Mouse (Mus musculus) heart, adult 18-20 months (tissue): ENCODE results near the gene Gm28635. TPM values are rescaled to one million over a fixed set of nuclear protein-coding genes. Genes with fewer than 3 reads are reported as not detected.

Experiments
- DNase-seq, 2 experiments: peaks; one replicate each; pipeline ENCODE4 v3.0.0; 2021 to 2022; ENCODE audit warnings: mixed read lengths in 1 of 2
- total RNA-seq, 2 experiments: library from RNA; stranded (reverse); gene quantifications; 2 replicates each; pipeline ENCODE4 v1.2.3; 2021

Gene Gm28635
- total RNA-seq, 2 experiments from 2014 or later, result 5.4 to 10.0 TPM

GRCm38 (mm10) chr2:84637452-84638165, 40.2 kb downstream of the Gm28635 start:
- DNase-seq, result peak in 1 of 2 experiments; percentile 65

- DNase-seq, result peak; percentile 74 to 80
These were observed 41.6 kb downstream of the Gm28635 start for GRCm38 (mm10) chr2:84636231-84636741.

DNA sequence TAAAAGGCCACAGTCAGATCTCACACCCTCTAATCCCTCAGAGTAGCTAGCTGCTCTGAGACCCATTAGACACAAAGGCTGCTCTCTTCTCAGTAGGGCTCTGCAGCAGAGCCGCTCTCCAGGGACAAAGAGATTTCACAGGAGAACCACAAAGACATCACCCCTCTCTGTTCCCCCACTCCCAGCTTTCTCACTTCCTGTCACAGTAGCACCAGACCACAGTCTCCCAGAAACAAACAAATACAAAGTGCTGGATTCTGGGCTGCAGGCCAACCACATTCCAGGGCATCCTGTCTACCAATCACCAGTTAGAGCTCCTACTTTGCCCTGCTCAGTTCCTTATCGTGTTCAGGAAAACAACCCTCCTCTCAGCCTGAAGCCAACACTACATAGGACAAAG, 42.2 kb downstream of the Gm28635 start:
- DNase-seq, result peak; percentile 96 to 97

GRCm38 (mm10) chr2:84634934-84635482, 42.8 kb downstream of the Gm28635 start:
- DNase-seq, result peak in 1 of 2 experiments; percentile 62

DNA sequence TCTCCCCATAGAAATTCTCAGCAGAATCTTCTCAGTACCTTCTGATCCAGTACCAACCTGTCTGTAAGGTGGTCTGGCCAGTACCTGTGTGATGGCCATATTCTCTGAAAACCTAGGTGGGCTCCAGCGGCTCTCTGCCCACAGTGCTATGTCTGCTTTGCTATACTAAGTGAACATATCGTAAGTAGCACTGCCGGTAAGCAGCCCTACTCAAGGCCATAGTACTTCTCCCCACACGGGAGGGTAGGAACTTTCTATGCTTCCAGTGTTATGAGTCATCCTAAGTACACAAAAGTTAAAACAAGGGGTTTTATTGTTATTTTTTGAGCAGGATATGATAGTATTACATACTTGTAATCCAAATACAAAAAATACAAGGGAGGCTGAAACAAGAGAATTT, 43.8 kb downstream of the Gm28635 start:
- peak in 1 of 2 experiments; percentile 48 for DNase-seq

DNA sequence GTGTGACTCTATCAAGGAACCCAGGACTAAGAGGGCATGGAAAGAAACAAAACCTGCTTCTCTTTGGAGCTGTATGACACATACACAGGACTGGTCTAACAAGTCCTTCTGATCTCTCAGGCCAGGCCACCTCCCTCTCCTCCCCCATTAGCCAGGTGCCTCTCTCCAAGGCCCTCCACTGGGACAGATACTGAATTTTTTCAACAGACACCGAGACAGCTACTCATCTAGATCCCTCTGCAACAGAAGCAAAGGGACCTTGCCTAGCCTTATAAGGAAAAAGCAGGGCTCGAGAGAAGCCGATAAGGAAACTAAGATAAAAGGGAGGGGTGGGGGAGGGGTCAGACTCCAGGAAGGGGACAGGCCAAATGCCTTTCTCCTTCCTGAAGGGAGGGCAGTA, 44.8 kb downstream of the Gm28635 start:
- peak in 1 of 2 experiments; percentile 64 for DNase-seq

- DNase-seq, result no peak
These were observed 45.8 kb downstream of the Gm28635 start for GRCm38 (mm10) chr2:84632001-84632400.

- no peak for DNase-seq
These were observed 50.8 kb downstream of the Gm28635 start for GRCm38 (mm10) chr2:84627036-84627435.

GRCm38 (mm10) chr2:84626366-84626975, 51.4 kb downstream of the Gm28635 start:
- no peak for DNase-seq

DNA sequence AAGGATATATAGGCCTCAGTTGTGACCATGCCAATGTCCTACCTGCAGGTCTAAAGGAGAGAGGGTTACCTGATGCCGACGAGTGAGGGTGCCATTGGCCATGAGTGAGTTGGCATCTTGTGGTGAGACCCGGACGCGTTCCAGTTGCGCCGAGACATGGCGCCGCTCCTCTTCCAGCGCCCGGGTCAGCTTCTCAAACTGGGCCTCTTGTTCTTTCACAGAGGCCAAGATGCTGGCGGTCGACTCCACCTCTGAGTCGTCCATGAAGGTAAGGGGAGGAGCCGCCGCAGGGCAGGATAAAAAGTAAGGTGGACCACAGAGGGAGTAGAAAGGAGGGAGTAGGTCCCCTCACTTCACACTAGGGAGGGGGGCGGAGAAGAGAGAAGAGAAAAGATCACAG, 53.6 kb downstream of the Gm28635 start:
- DNase-seq, result no peak

DNA sequence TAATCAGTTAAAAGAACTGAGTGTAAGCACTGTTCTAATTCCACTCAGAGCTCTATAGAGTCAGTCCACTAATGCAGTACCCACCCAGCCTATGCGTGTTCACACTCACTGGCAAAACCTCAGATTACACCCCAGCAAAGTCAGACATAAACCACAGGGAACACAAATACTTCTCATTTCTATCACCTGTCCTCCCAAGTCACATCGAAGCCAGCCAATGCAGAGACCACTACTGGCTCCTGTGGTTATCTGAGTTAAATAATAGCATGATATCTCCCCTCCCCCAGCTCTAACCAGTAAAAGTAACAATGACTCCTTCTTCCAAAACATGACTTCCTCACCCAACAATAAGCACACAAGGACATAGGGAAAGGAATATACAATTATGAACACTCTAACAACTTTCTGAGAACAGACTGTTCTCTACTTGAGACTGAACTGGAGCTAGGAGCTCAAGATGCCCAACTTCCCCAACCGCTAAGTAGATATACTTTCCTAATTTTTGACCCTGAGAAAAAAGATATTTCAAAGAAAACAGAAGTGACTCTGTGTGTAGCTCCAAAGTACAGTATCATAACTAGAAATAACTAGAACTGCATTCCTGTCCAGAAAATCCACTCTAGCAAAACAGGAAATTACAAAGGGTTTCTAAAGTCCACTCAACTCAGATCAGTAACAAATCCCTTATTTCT, 54.3 kb downstream of the Gm28635 start:
- DNase-seq, result no peak

GRCm38 (mm10) chr2:84622668-84623067, 55.2 kb downstream of the Gm28635 start:
- no peak for DNase-seq

DNA sequence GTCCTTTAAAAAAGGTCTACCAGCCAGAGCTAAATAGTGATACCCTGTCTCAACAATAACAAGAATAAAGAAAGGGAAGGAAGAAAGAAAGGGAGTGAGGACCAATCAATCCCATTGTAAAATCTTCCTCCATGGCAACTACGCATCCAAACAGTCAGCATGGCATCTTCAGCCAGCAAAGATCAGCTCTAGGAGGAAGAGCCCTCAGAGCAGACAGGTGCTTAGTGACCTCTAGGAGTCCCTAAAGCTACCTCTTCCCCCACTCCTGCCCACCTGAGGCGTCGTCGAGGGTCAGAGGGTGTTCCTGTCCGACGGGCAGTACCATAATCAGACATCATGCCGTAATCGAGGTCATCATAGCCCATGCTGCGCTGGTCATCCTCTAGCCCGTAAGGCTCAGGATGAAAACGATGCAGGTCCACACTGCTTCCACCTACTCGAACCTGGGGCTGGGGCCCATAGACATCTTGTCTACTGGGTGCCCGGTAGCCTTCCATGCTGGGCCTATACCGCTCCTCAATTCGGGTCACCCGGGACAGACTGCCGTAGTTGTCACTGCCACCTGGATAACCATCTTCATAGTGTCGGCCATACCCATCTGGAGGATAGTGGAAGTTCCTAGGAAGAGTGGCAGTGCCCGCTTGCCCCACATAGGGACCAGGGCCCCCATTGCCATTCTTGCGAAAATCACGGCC, 58.0 kb downstream of the Gm28635 start:
- DNase-seq, result no peak

- DNase-seq, result no peak
These were observed 58.9 kb downstream of the Gm28635 start for GRCm38 (mm10) chr2:84618914-84619313.

DNA sequence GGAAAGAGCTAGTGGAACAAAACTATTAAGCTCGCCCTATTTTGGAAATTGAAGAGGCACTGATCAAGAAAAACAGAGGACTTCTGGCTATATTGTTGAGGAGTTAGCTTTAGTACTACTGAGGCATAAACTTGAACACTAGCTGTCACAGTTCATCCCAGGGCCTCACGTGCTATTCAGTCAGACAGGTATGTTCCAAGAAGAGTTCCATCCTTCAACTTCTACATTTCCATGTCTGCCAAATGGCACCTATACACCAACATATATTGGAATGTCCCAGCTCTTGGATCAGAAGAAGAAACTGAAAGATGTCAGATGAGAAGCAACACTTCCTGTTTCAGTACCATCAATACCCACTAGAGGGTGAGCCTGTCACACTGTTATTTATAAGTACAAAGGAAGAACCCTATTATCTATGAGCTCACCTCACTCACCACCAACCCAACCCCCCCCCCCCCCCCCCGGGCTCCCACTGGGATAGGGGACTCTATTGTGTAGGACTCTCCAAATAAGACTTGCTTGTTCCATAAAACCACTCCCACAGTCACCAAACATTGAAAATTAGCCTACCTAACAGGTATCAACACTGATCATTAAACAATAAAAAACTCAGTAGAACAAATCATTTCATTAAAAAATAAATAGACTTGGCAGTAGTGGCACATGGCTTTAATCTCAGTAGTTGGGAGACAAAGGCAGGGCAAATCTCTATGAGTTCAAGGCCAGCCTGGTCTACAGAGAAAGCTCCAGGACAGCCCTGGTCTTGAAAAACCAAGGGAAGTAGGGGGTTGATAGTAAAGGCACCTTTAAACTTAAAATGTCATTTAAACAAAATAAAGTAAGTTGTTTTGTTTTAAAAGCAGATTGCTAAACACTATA, 60.0 kb downstream of the Gm28635 start:
- peak; percentile 68 to 81 for DNase-seq

- no peak for DNase-seq
These were observed 65.1 kb downstream of the Gm28635 start for GRCm38 (mm10) chr2:84612764-84613163.

GRCm38 (mm10) chr2:84607842-84608241, 70.0 kb downstream of the Gm28635 start:
- DNase-seq, result no peak

- no peak for DNase-seq
These were observed 76.9 kb downstream of the Gm28635 start for GRCm38 (mm10) chr2:84600977-84601376.

GRCm38 (mm10) chr2:84599270-84599888, 78.5 kb downstream of the Gm28635 start:
- no peak for DNase-seq

GRCm38 (mm10) chr2:84597123-84597522, 80.7 kb downstream of the Gm28635 start:
- DNase-seq, result no peak

DNA sequence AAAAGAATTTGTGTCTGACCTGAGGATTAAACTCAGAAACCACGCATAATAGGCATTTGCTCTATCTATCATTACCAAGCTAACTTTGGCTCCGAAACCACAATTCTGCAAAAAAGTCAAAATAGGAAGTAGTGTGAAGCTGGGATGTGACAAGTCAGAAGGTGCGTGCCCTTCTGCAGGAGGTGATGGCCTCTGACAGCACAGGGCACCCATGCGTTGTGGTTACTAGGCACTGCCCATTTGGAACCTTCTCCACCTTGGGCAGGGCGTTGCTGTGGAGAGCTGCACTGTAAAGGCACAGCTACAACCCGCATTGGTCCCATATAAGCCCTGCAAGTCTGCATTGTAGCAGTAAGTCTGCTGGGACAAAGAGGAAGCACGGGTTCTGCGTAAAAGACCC, 85.0 kb downstream of the Gm28635 start:
- DNase-seq, result no peak
